ENCODE assay signal across 16 mouse cellular contexts in genomic region chr3:31085000-31085399, GRCm38 (mm10).
"Had no signal": no experiment of that assay in that cellular context is flagged by ENCODE, and none has a peak within 500 bp of the region (broad histone marks: within the 10 kb centered on the region; RNA-seq: fewer than 3 reads in every experiment).

No protein-coding gene starts in this region.

- H3K9me3 ChIP-seq: midbrain, embryonic 12.5 days; neural tube, embryonic 13.5 days; neural tube, embryonic 15.5 days had no signal

- H3K4me3 ChIP-seq: midbrain, embryonic 12.5 days; neural tube, embryonic 13.5 days; neural tube, embryonic 15.5 days had no signal

- H3K4me2 ChIP-seq: lung, embryonic 14.5 days; midbrain, embryonic 12.5 days; neural tube, embryonic 13.5 days; neural tube, embryonic 15.5 days had no signal

- H3K36me3 ChIP-seq: midbrain, embryonic 12.5 days; neural tube, embryonic 13.5 days; neural tube, embryonic 15.5 days had no signal

- H3K27me3 ChIP-seq: neural tube, embryonic 13.5 days; neural tube, embryonic 15.5 days had no signal

- H3K27ac ChIP-seq: liver, embryonic 14.5 days; midbrain, embryonic 12.5 days; neural tube, embryonic 13.5 days; neural tube, embryonic 15.5 days had no signal

- DNase-seq: lung, adult 18-20 months; lung, embryonic 14.5 days; lung, postnatal 10 days; midbrain, embryonic 14.5 days; retina, postnatal 1 day; right cerebral cortex, adult 18-20 months; right cerebral cortex, postnatal 25 days; right cerebral cortex, postnatal 4 days; spleen, adult 18-20 months; thymus, adult 18-20 months; thymus, postnatal 14 days; thymus, postnatal 36 days had no signal

- H3K9ac ChIP-seq: liver, embryonic 14.5 days; lung, embryonic 14.5 days; midbrain, embryonic 12.5 days; neural tube, embryonic 13.5 days; neural tube, embryonic 15.5 days had no signal
